ENCODE assay signal across 7 mouse cellular contexts in the genomic region with DNA sequence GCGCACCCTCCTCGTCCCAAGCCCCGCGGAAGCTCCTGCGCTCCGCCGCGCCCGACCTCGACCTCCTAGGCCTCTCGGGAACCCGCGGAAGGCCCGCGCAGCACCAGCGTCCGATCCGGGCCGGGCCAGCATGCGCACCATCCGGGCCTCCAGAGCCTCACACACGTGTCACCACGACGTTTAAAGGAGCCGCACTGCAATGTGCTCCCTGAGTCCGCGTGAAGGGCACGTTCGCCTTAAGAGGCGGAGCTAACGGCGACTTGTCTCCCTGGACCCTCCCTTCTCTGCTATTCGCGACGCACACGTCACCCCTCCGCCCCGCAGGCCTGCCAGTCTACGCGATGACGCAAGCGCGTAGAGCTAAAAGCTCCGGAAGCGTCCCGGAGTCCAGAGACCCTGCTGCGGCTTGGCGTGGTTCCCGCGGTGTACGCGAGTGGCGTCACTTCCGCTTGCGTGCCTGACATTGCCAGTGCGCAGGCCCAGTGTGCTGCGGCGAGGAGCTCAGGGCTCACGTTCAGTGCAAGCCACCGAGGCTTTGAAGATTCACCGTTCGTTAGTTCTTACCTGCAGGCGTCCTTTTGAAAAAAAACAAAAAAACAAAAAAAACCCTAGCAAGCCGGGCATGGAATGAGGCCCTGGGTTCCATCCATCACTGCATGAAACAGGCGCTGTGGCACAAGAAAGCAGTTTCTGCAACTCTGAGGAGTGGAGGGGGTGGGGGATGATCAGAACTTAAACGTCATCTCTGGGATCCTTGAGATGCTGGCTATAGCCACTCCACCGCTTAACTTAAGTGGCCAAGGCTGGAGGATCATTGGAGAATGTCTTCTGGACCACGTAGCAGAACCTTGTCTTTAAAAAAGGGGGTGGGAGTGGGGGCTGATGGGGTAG. TPM values are rescaled to one million over a fixed set of nuclear protein-coding genes. Genes with fewer than 3 reads are reported as not detected.
A peak's percentile ranks its signal among the peaks of the same experiment; 100 is the strongest.
DNase-seq lines count a peak whose midpoint lies in the region; ATAC-seq and TF ChIP-seq lines count a peak whose summit lies in the region.

A gene (minus strand): TSS at position 246 of the 891 bp plus-strand sequence.

- H3K36me3 ChIP-seq in embryonic facial prominence, embryonic 10.5 days (replicated peaks) = peaks cover 26% of the 10 kb centered on the region
- H3K36me3 ChIP-seq in intestine, postnatal 0 days (ENCODE audit: control insufficient read depth, insufficient read depth) = peaks cover 9% of the 10 kb centered on the region
- H3K36me3 ChIP-seq in midbrain, embryonic 12.5 days = peaks cover 12% of the 10 kb centered on the region
- peaks cover 13% of the 10 kb centered on the region for H3K36me3 ChIP-seq in small intestine, adult 2 months (ENCODE audit: control insufficient read depth, insufficient read depth, low read length)

- peak; percentile 100 for DNase-seq in adrenal gland, postnatal 10 days
- DNase-seq in embryonic facial prominence, embryonic 10.5 days (ENCODE audit: low spot score) = peak; percentile 100
- DNase-seq in gonadal fat pad, adult 2 months (ENCODE audit: low read depth) = peak; percentile 96
- DNase-seq in left cerebral cortex, postnatal 4 days = peak; percentile 100

- ATAC-seq in intestine, postnatal 0 days = peak; percentile 96
- ATAC-seq in midbrain, embryonic 12.5 days (ENCODE audit: low FRiP score, low read depth) = peak; percentile 98

- intact Hi-C loops in left cerebral cortex, postnatal 4 days (cut with DNase I) = no loop called here

- 1% methylated on average over 68 of the region's 68 CpGs for WGBS in embryonic facial prominence, embryonic 10.5 days
- under 1% methylated on average over 68 of the region's 68 CpGs for WGBS in intestine, postnatal 0 days
- 1% methylated on average over 68 of the region's 68 CpGs for WGBS in midbrain, embryonic 12.5 days
- WGBS in small intestine, adult 2 months = 1% methylated on average over 68 of the region's 68 CpGs

- peak within 1 kb of the TSS; percentile 82 for H3K9ac ChIP-seq in intestine, postnatal 0 days (ENCODE audit: low read depth, low read length)
- peak within 1 kb of the TSS; percentile 78 for H3K9ac ChIP-seq in midbrain, embryonic 12.5 days (replicated peaks)

- H3K4me1 ChIP-seq in embryonic facial prominence, embryonic 10.5 days = peaks cover 24% of the 10 kb centered on the region
- peaks cover 6% of the 10 kb centered on the region; the same call in 1 of the 2 replicates for H3K4me1 ChIP-seq in intestine, postnatal 0 days (replicated peaks; ENCODE audit: control insufficient read depth, insufficient read depth, low read length)
- peaks cover 26% of the 10 kb centered on the region for H3K4me1 ChIP-seq in midbrain, embryonic 12.5 days
- H3K4me1 ChIP-seq in small intestine, adult 2 months (ENCODE audit: control insufficient read depth, insufficient read depth, insufficient read length, low read length) = peaks cover 9% of the 10 kb centered on the region; the same call in 1 of the 2 replicates

- TF ChIP-seq POLR2A in small intestine, adult 2 months (IDR thresholded peaks at IDR 0.05; ENCODE audit: low read depth, low read length) = peak; percentile 83

- peak within 1 kb of the TSS; percentile 92 for H3K27ac ChIP-seq in embryonic facial prominence, embryonic 10.5 days (replicated peaks)
- peak within 1 kb of the TSS; percentile 83 for H3K27ac ChIP-seq in intestine, postnatal 0 days (ENCODE audit: low read depth, low read length)
- H3K27ac ChIP-seq in midbrain, embryonic 12.5 days (replicated peaks) = peak within 1 kb of the TSS; percentile 77
- H3K27ac ChIP-seq in small intestine, adult 2 months (ENCODE audit: insufficient read depth, low read depth, low read length) = peak within 1 kb of the TSS; percentile 77

- no peaks in the 10 kb centered on the region for H3K27me3 ChIP-seq in embryonic facial prominence, embryonic 10.5 days (replicated peaks; ENCODE audit: low read depth, poor library complexity, severe bottlenecking)
- H3K27me3 ChIP-seq in intestine, postnatal 0 days (replicated peaks; ENCODE audit: control insufficient read depth, insufficient read depth, low read length) = no peaks in the 10 kb centered on the region
- no peaks in the 10 kb centered on the region for H3K27me3 ChIP-seq in midbrain, embryonic 12.5 days
- no peaks in the 10 kb centered on the region for H3K27me3 ChIP-seq in small intestine, adult 2 months (ENCODE audit: control insufficient read depth, insufficient read depth, low read length)

- no peak for TF ChIP-seq CTCF in intestine, postnatal 0 days (IDR thresholded peaks at IDR 0.05; ENCODE audit: low read depth)
- 0 out of 2 replicates have a peak, but pooled peaks have one; percentile 17 for TF ChIP-seq CTCF in small intestine, adult 2 months (IDR thresholded peaks at IDR 0.05; ENCODE audit: extremely low read depth, insufficient read length, insufficient replicate concordance, low read depth, low read length)

- H3K9me3 ChIP-seq in embryonic facial prominence, embryonic 10.5 days = no peaks in the 10 kb centered on the region
- no peaks in the 10 kb centered on the region for H3K9me3 ChIP-seq in intestine, postnatal 0 days (ENCODE audit: control insufficient read depth)
- H3K9me3 ChIP-seq in midbrain, embryonic 12.5 days = no peaks in the 10 kb centered on the region

- H3K4me3 ChIP-seq in embryonic facial prominence, embryonic 10.5 days = peak within 1 kb of the TSS; percentile 97
- H3K4me3 ChIP-seq in intestine, postnatal 0 days (ENCODE audit: low read depth, low read length) = peak within 1 kb of the TSS; percentile 70
- H3K4me3 ChIP-seq in midbrain, embryonic 12.5 days = peak within 1 kb of the TSS; percentile 71
- peak within 1 kb of the TSS; percentile 81 for H3K4me3 ChIP-seq in small intestine, adult 2 months (ENCODE audit: low read depth, low read length)

- peak within 1 kb of the TSS; percentile 79 for H3K4me2 ChIP-seq in intestine, postnatal 0 days (replicated peaks; ENCODE audit: low read depth)
- H3K4me2 ChIP-seq in midbrain, embryonic 12.5 days (replicated peaks) = peak within 1 kb of the TSS; percentile 92

RNA-seq across cellular contexts. Expression of the gene that starts here (rescaled TPM):
- total RNA-seq in adrenal gland, postnatal 10 days (2021) = 10 to 100 TPM; 18.1 to 20.3 TPM
- 24.1 and 24.2 TPM in 2 replicates for polyA plus RNA-seq in embryonic facial prominence, embryonic 10.5 days (2016; fragmentation: Nextera tagmentation; extraction: Ambion mirVana)
- 11.6 and 13.6 TPM in 2 replicates for polyA plus RNA-seq in gonadal fat pad, adult 2 months (2012; rRNA removed)
- 6.0 and 6.1 TPM in 2 replicates for polyA plus RNA-seq in intestine, postnatal 0 days (2015; fragmentation: Nextera tagmentation; extraction: Ambion mirVana)
- 10 to 100 TPM; 27.3 to 30.2 TPM for total RNA-seq in left cerebral cortex, postnatal 4 days (2021)
- 17.6 and 20.8 TPM in 2 replicates for polyA plus RNA-seq in midbrain, embryonic 12.5 days (2016; fragmentation: Nextera tagmentation; extraction: Ambion mirVana)
- polyA plus RNA-seq in small intestine, adult 2 months (2012; rRNA removed) = 10.8 and 11.5 TPM in 2 replicates

Comparison
In these comparisons a context has a peak if more than half of its experiments do, and no peak if none do; other contexts are left out.
1. Peak in every context shown above with its lines: DNase-seq, ATAC-seq, H3K4me3 ChIP-seq and H3K27ac ChIP-seq.